In genomic region chr11:4219908-4220307, GRCm38 (mm10) we compare ENCODE assay signal across 6 mouse cellular contexts. TPM values are rescaled to one million over a fixed set of nuclear protein-coding genes. Genes with fewer than 3 reads are reported as not detected.
"Had no signal": no experiment of that assay in that cellular context is flagged by ENCODE, and none has a peak within 500 bp of the region (broad histone marks: within the 10 kb centered on the region; RNA-seq: fewer than 3 reads in every experiment).

No protein-coding gene starts in this region.

- H3K4me3 ChIP-seq: limb, embryonic 10.5 days; liver, embryonic 15.5 days; midbrain, embryonic 10.5 days; neural tube, embryonic 12.5 days had no signal

- H3K27ac ChIP-seq: limb, embryonic 10.5 days; liver, embryonic 15.5 days; neural tube, embryonic 12.5 days had no signal

- H3K9me3 ChIP-seq: limb, embryonic 10.5 days; liver, embryonic 15.5 days; neural tube, embryonic 12.5 days had no signal

RNA-seq across cellular contexts. Expression of gene Osm, which starts 16.3 kb away (rescaled TPM):
- total RNA-seq: layer of hippocampus, postnatal 10 days; left cerebral cortex, postnatal 10 days had no signal
